Mouse (Mus musculus): ENCODE data around the gene Hist1h2ag. TPM values are rescaled to one million over a fixed set of nuclear protein-coding genes. Genes with fewer than 3 reads are reported as not detected.
"Not testable (repeated sequence)": the region's sequence is repeated elsewhere in the genome, so short reads cannot be mapped to it uniquely, and the experiment has no call there.

The Hist1h2ag gene
- polyA plus RNA-seq, 1 experiment from 2014 or later, result 5.8 TPM

GRCm38 (mm10) chr13:22039364-22039763 lies 3.4 kb downstream of the Hist1h2ag start:
- 67% methylated on average over 5 of the region's 5 CpGs for WGBS
- Histone ChIP-seq H3K4me2 (ENCODE audit: low read length) (no peak overlapping the region), H3K36me3 (ENCODE audit: control insufficient read depth, insufficient read depth, low read length) (no peaks in the 10 kb centered on the region), H3K27me3 (replicated peaks; ENCODE audit: control insufficient read depth, insufficient read depth, low read length) (no peaks in the 10 kb centered on the region), H3K9me3 (ENCODE audit: control insufficient read depth, low read length) (no peaks in the 10 kb centered on the region), H3K4me3 (ENCODE audit: low read length) (no peak overlapping the region), H3K9ac (ENCODE audit: low read depth, low read length) (no peak overlapping the region), H3K4me1 (ENCODE audit: control insufficient read depth, insufficient read depth, low read depth, low read length) (peaks cover 27% of the 10 kb centered on the region), H3K27ac (ENCODE audit: low read depth, low read length) (no peak overlapping the region)
- ATAC-seq, result no peak

DNA sequence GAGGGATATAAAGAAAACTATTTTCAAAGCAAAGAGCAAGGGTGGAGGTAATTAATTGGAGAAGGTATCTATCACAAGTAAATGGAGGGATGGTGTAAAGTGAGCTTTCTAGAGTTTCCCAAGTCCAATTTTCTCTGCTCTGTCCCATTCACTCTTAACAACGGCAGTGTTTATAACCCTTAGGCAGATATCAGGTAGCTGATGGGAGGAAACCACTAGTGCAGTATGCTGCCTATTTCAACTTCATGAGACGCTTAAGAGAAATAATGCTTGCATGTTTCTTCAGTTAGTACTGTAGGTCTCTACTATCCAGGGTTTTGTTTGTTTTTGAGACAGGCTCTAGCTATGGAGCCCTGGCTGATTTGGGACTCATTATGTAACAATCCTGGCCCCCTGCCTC lies 5.3 kb downstream of the Hist1h2ag start:
- WGBS, result 86% methylated on average over 2 of the region's 2 CpGs
- Histone ChIP-seq H3K27me3 (replicated peaks; ENCODE audit: control insufficient read depth, insufficient read depth, low read length) (no peaks in the 10 kb centered on the region), H3K4me3 (ENCODE audit: low read length) (no peak overlapping the region), H3K36me3 (ENCODE audit: control insufficient read depth, insufficient read depth, low read length) (no peaks in the 10 kb centered on the region), H3K27ac (ENCODE audit: low read depth, low read length) (no peak overlapping the region), H3K9me3 (ENCODE audit: control insufficient read depth, low read length) (no peaks in the 10 kb centered on the region), H3K4me2 (ENCODE audit: low read length) (no peak overlapping the region), H3K4me1 (ENCODE audit: control insufficient read depth, insufficient read depth, low read depth, low read length) (peaks cover 27% of the 10 kb centered on the region), H3K9ac (ENCODE audit: low read depth, low read length) (no peak overlapping the region)
- no peak for ATAC-seq

DNA sequence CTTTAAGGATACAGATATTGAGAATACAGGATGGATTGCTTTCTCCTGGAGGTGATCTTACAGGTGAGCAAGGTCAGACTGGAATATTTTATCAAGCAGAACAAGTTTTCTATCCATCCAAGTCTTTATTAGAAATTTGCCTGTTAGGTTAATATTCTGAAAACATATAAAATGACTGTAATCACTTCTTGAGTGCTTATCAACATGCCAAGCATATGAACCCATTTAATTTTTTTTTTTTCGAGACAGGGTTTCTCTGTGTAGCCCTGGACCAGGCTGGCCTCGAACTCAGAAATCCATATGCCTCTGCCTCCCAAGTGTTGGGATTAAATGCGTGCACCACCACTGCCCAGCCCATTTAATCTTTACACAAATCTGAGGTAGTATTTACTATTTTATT lies 5.8 kb downstream of the Hist1h2ag start:
- H3K9ac ChIP-seq (ENCODE audit: low read depth, low read length), result no peak overlapping the region
- peaks cover 23% of the 10 kb centered on the region for H3K4me1 ChIP-seq (ENCODE audit: control insufficient read depth, insufficient read depth, low read depth, low read length)
- no peaks in the 10 kb centered on the region for H3K27me3 ChIP-seq (replicated peaks; ENCODE audit: control insufficient read depth, insufficient read depth, low read length)
- no peaks in the 10 kb centered on the region for H3K9me3 ChIP-seq (ENCODE audit: control insufficient read depth, low read length)
- no peak for ATAC-seq
- no peak overlapping the region for H3K4me3 ChIP-seq (ENCODE audit: low read length)
- no peaks in the 10 kb centered on the region for H3K36me3 ChIP-seq (ENCODE audit: control insufficient read depth, insufficient read depth, low read length)
- no peak overlapping the region; the same call in 1 of the 2 replicates for H3K4me2 ChIP-seq (ENCODE audit: low read length)
- H3K27ac ChIP-seq (ENCODE audit: low read depth, low read length), result no peak overlapping the region
- 64% methylated on average over 3 of the region's 3 CpGs for WGBS

- H3K27ac ChIP-seq (ENCODE audit: low read depth, low read length), result peak overlapping the region; percentile 51; the same call in 1 of the 2 replicates
- peak overlapping the region; percentile 77 for H3K4me2 ChIP-seq (ENCODE audit: low read length)
- H3K9ac ChIP-seq (ENCODE audit: low read depth, low read length), result peak overlapping the region; percentile 54
- WGBS, result 2% methylated on average over 17 of the region's 23 CpGs
- H3K4me3 ChIP-seq (ENCODE audit: low read length), result peak overlapping the region; percentile 45
- H3K36me3 ChIP-seq (ENCODE audit: control insufficient read depth, insufficient read depth, low read length), result no peaks in the 10 kb centered on the region
- no peak for ATAC-seq
- no peaks in the 10 kb centered on the region for H3K9me3 ChIP-seq (ENCODE audit: control insufficient read depth, low read length)
- peaks cover 19% of the 10 kb centered on the region for H3K4me1 ChIP-seq (ENCODE audit: control insufficient read depth, insufficient read depth, low read depth, low read length)
- no peaks in the 10 kb centered on the region for H3K27me3 ChIP-seq (replicated peaks; ENCODE audit: control insufficient read depth, insufficient read depth, low read length)
Observed at GRCm38 (mm10) chr13:22036149-22036956, 6.4 kb downstream of the Hist1h2ag start.

- H3K4me2 ChIP-seq (ENCODE audit: low read length), result peak within 1 kb of the TSS; percentile 77
- peak within 1 kb of the TSS; percentile 51; the same call in 1 of the 2 replicates for H3K27ac ChIP-seq (ENCODE audit: low read depth, low read length)
- peak within 1 kb of the TSS; percentile 54 for H3K9ac ChIP-seq (ENCODE audit: low read depth, low read length)
- not testable (repeated sequence) for H3K27me3 ChIP-seq (replicated peaks; ENCODE audit: control insufficient read depth, insufficient read depth, low read length); H3K36me3 ChIP-seq (ENCODE audit: control insufficient read depth, insufficient read depth, low read length); H3K9me3 ChIP-seq (ENCODE audit: control insufficient read depth, low read length)
- 0% methylated on average over 22 of the region's 69 CpGs for WGBS
- H3K4me3 ChIP-seq (ENCODE audit: low read length), result peak within 1 kb of the TSS; percentile 45
- peak; percentile 99 for ATAC-seq
- peaks cover 15% of the 10 kb centered on the region for H3K4me1 ChIP-seq (ENCODE audit: control insufficient read depth, insufficient read depth, low read depth, low read length)
Observed at GRCm38 (mm10) chr13:22035267-22036148, 7.2 kb downstream of the Hist1h2ag start, which contains the start of the genes Hist1h2ah and Hist1h2bk. TSS of gene Hist1h2ah (minus strand) at chr13:22035568. TSS of gene Hist1h2bk (plus strand) at chr13:22035870.

GRCm38 (mm10) chr13:22034443-22035266 lies 8.1 kb downstream of the Hist1h2ag start:
- H3K9ac ChIP-seq (ENCODE audit: low read depth, low read length), result peak overlapping the region; percentile 2; the same call in 1 of the 2 replicates

DNA sequence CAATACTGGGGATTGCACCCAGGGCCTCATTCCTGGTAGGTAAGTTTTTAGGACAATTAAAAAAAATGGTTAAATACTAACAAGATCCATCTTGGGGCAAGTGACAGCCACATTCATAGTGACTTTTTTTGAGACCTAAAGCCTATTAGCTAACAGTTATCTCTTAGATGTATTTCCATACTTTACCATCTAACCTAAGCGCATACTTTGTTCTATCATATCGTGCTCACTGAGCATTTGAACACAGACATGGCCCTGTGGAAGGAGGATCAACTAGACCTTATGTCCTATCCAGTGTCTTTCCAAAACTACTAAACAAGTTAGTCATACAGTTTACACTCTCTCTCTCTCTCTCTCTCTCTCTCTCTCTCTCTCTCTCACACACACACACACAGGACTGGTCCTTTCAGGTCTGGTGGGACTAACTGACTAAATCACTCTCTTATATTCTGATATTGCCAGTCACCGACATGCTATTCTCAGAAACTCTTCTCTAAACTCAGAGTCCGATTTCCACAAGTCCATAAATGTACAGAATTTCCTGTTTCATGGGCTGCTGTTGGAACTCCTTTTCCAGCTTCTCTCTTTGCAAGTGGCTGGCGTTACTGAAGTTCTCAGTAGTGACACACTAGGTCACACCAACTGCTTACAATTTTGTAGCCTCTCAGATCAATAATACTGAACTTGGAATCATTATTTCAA lies 8.9 kb downstream of the Hist1h2ag start:
- Histone ChIP-seq H3K4me3 (ENCODE audit: low read length) (no peak overlapping the region), H3K36me3 (ENCODE audit: control insufficient read depth, insufficient read depth, low read length) (no peaks in the 10 kb centered on the region), H3K9me3 (ENCODE audit: control insufficient read depth, low read length) (no peaks in the 10 kb centered on the region), H3K9ac (ENCODE audit: low read depth, low read length) (no peak overlapping the region; the same call in 1 of the 2 replicates), H3K4me1 (ENCODE audit: control insufficient read depth, insufficient read depth, low read depth, low read length) (peaks cover 11% of the 10 kb centered on the region), H3K27ac (ENCODE audit: low read depth, low read length) (no peak overlapping the region), H3K27me3 (replicated peaks; ENCODE audit: control insufficient read depth, insufficient read depth, low read length) (no peaks in the 10 kb centered on the region), H3K4me2 (ENCODE audit: low read length) (peak overlapping the region; percentile 15; the same call in 1 of the 2 replicates)
- ATAC-seq, result no peak
- 57% methylated on average over 5 of the region's 5 CpGs for WGBS

More at GRCm38 (mm10) chr13:22034443-22035266, 8.1 kb downstream of the Hist1h2ag start:
- under 1% methylated on average over 8 of the region's 14 CpGs for WGBS
- H3K36me3 ChIP-seq (ENCODE audit: control insufficient read depth, insufficient read depth, low read length), result no peaks in the 10 kb centered on the region
- H3K4me3 ChIP-seq (ENCODE audit: low read length), result peak overlapping the region; percentile 45
- no peaks in the 10 kb centered on the region for H3K27me3 ChIP-seq (replicated peaks; ENCODE audit: control insufficient read depth, insufficient read depth, low read length)
- no peak overlapping the region for H3K27ac ChIP-seq (ENCODE audit: low read depth, low read length)
- peaks cover 11% of the 10 kb centered on the region for H3K4me1 ChIP-seq (ENCODE audit: control insufficient read depth, insufficient read depth, low read depth, low read length)
- peak overlapping the region; percentile 68 for H3K4me2 ChIP-seq (ENCODE audit: low read length)
- no peaks in the 10 kb centered on the region for H3K9me3 ChIP-seq (ENCODE audit: control insufficient read depth, low read length)
- ATAC-seq, result no peak

- ATAC-seq, result no peak
- Histone ChIP-seq H3K4me1 (ENCODE audit: control insufficient read depth, insufficient read depth, low read depth, low read length) (peaks cover 4% of the 10 kb centered on the region), H3K36me3 (ENCODE audit: control insufficient read depth, insufficient read depth, low read length) (no peaks in the 10 kb centered on the region), H3K4me3 (ENCODE audit: low read length) (no peak overlapping the region), H3K9me3 (ENCODE audit: control insufficient read depth, low read length) (no peaks in the 10 kb centered on the region), H3K27me3 (replicated peaks; ENCODE audit: control insufficient read depth, insufficient read depth, low read length) (no peaks in the 10 kb centered on the region), H3K9ac (ENCODE audit: low read depth, low read length) (no peak overlapping the region), H3K27ac (ENCODE audit: low read depth, low read length) (no peak overlapping the region), H3K4me2 (ENCODE audit: low read length) (no peak overlapping the region)
- 16% methylated on average over 4 of the region's 4 CpGs for WGBS
Observed at GRCm38 (mm10) chr13:22030493-22030892, 12.3 kb downstream of the Hist1h2ag start.
